Mouse (Mus musculus) small intestine, adult 2 months (tissue): Measurements from ENCODE around the gene Gm42878.

ENCODE experiments used
- CTCF ChIP-seq: fragments of 200-500 bp; IDR thresholded peaks from 2 replicates; pipeline ENCODE4 v1.5.1; 2012; ENCODE audit warnings: low read depth, mild to moderate bottlenecking, control low read depth, inconsistent platforms, low read length, moderate library complexity, mixed read lengths; ENCODE audit not compliant: insufficient replicate concordance, insufficient read length; ENCODE audit errors: extremely low read depth
- POLR2A ChIP-seq: fragments of 200-500 bp; IDR thresholded peaks from 2 replicates; pipeline ENCODE4 v1.6.1; 2012; ENCODE audit warnings: low read depth, mild to moderate bottlenecking, control low read depth, inconsistent platforms, low read length, moderate library complexity

- TF ChIP-seq CTCF (no peak), POLR2A (no peak)
These were observed 49.5 kb upstream of the Gm42878 start for GRCm38 (mm10) chr5:121594714-121595313.
